Mouse (Mus musculus): ENCODE results near the gene Socs3. TPM values are rescaled to one million over a fixed set of nuclear protein-coding genes. Genes with fewer than 3 reads are reported as not detected.

The Socs3 gene
- polyA plus RNA-seq, 1 experiment from 2014 or later: 8.1 TPM

GRCm38 (mm10) chr11:117946996-117947419 is 22.8 kb downstream of the Socs3 start:
- no peak overlapping the region for H3K27ac ChIP-seq (ENCODE audit: low read depth)
- peaks cover 14% of the 10 kb centered on the region; the same call in 1 of the 2 replicates for H3K4me1 ChIP-seq (replicated peaks; ENCODE audit: control insufficient read depth, insufficient read depth, low read length)
- H3K4me2 ChIP-seq (ENCODE audit: low read length): no peak overlapping the region
- no peaks in the 10 kb centered on the region for H3K9me3 ChIP-seq (ENCODE audit: control insufficient read depth, low read length)
- 70% methylated on average over 10 of the region's 10 CpGs for WGBS
- H3K9ac ChIP-seq (ENCODE audit: low read length): no peak overlapping the region
- no peak for DNase-seq (ENCODE audit: low spot score)
- H3K27me3 ChIP-seq (replicated peaks; ENCODE audit: control insufficient read depth, insufficient read depth, low read length): no peaks in the 10 kb centered on the region
- H3K4me3 ChIP-seq (ENCODE audit: low read depth, low read length): no peak overlapping the region
- ATAC-seq (replicated peaks; ENCODE audit: low FRiP score, low TSS enrichment, low read depth): peak; percentile 12; the same call in 1 of the 2 replicates
- no peaks in the 10 kb centered on the region for H3K36me3 ChIP-seq (ENCODE audit: control insufficient read depth, insufficient read depth, low read length)

GRCm38 (mm10) chr11:117946195-117946979 is 23.5 kb downstream of the Socs3 start:
- H3K4me3 ChIP-seq (ENCODE audit: low read depth, low read length): no peak overlapping the region
- no peak overlapping the region for H3K4me2 ChIP-seq (ENCODE audit: low read length)
- H3K4me1 ChIP-seq (replicated peaks; ENCODE audit: control insufficient read depth, insufficient read depth, low read length): peaks cover 21% of the 10 kb centered on the region; the same call in 1 of the 2 replicates
- no peaks in the 10 kb centered on the region for H3K36me3 ChIP-seq (ENCODE audit: control insufficient read depth, insufficient read depth, low read length)
- no peaks in the 10 kb centered on the region for H3K27me3 ChIP-seq (replicated peaks; ENCODE audit: control insufficient read depth, insufficient read depth, low read length)
- no peaks in the 10 kb centered on the region for H3K9me3 ChIP-seq (ENCODE audit: control insufficient read depth, low read length)
- H3K9ac ChIP-seq (ENCODE audit: low read length): no peak overlapping the region
- H3K27ac ChIP-seq (ENCODE audit: low read depth): no peak overlapping the region
- ATAC-seq (replicated peaks; ENCODE audit: low FRiP score, low TSS enrichment, low read depth): no peak
- no peak for DNase-seq (ENCODE audit: low spot score)
- 68% methylated on average over 11 of the region's 11 CpGs for WGBS

- no peak for ATAC-seq (replicated peaks; ENCODE audit: low FRiP score, low TSS enrichment, low read depth)
- no peaks in the 10 kb centered on the region for H3K36me3 ChIP-seq (ENCODE audit: control insufficient read depth, insufficient read depth, low read length)
- no peak overlapping the region for H3K4me2 ChIP-seq (ENCODE audit: low read length)
- peaks cover 29% of the 10 kb centered on the region for H3K4me1 ChIP-seq (replicated peaks; ENCODE audit: control insufficient read depth, insufficient read depth, low read length)
- H3K9me3 ChIP-seq (ENCODE audit: control insufficient read depth, low read length): no peaks in the 10 kb centered on the region
- no peak overlapping the region for H3K9ac ChIP-seq (ENCODE audit: low read length)
- WGBS: 41% methylated on average over 4 of the region's 4 CpGs
- no peaks in the 10 kb centered on the region for H3K27me3 ChIP-seq (replicated peaks; ENCODE audit: control insufficient read depth, insufficient read depth, low read length)
- no peak overlapping the region for H3K27ac ChIP-seq (ENCODE audit: low read depth)
- H3K4me3 ChIP-seq (ENCODE audit: low read depth, low read length): no peak overlapping the region
- DNase-seq (ENCODE audit: low spot score): no peak
These were observed 28.0 kb downstream of the Socs3 start for GRCm38 (mm10) chr11:117941848-117942247.

- no peaks in the 10 kb centered on the region for H3K36me3 ChIP-seq (ENCODE audit: control insufficient read depth, insufficient read depth, low read length)
- no peak overlapping the region for H3K4me3 ChIP-seq (ENCODE audit: low read depth, low read length)
- no peak overlapping the region for H3K4me2 ChIP-seq (ENCODE audit: low read length)
- H3K27ac ChIP-seq (ENCODE audit: low read depth): peak overlapping the region; percentile 96; the same call in 1 of the 2 replicates
- ATAC-seq (replicated peaks; ENCODE audit: low FRiP score, low TSS enrichment, low read depth): no peak
- peaks cover 30% of the 10 kb centered on the region for H3K4me1 ChIP-seq (replicated peaks; ENCODE audit: control insufficient read depth, insufficient read depth, low read length)
- H3K27me3 ChIP-seq (replicated peaks; ENCODE audit: control insufficient read depth, insufficient read depth, low read length): no peaks in the 10 kb centered on the region
- no peak overlapping the region for H3K9ac ChIP-seq (ENCODE audit: low read length)
- DNase-seq (ENCODE audit: low spot score): no peak
- WGBS: 90% methylated on average over 8 of the region's 8 CpGs
- no peaks in the 10 kb centered on the region for H3K9me3 ChIP-seq (ENCODE audit: control insufficient read depth, low read length)
These were observed 28.5 kb downstream of the Socs3 start for GRCm38 (mm10) chr11:117941325-117941834.

GRCm38 (mm10) chr11:117940881-117941280 is 29.0 kb downstream of the Socs3 start:
- Histone ChIP-seq H3K4me2 (ENCODE audit: low read length) (no peak overlapping the region), H3K9ac (ENCODE audit: low read length) (no peak overlapping the region), H3K9me3 (ENCODE audit: control insufficient read depth, low read length) (no peaks in the 10 kb centered on the region), H3K4me3 (ENCODE audit: low read depth, low read length) (no peak overlapping the region), H3K4me1 (replicated peaks; ENCODE audit: control insufficient read depth, insufficient read depth, low read length) (peaks cover 35% of the 10 kb centered on the region), H3K27me3 (replicated peaks; ENCODE audit: control insufficient read depth, insufficient read depth, low read length) (no peaks in the 10 kb centered on the region), H3K27ac (ENCODE audit: low read depth) (peak overlapping the region; percentile 96), H3K36me3 (ENCODE audit: control insufficient read depth, insufficient read depth, low read length) (no peaks in the 10 kb centered on the region)
- DNase-seq (ENCODE audit: low spot score) (no peak), ATAC-seq (replicated peaks; ENCODE audit: low FRiP score, low TSS enrichment, low read depth) (no peak)
- WGBS: 90% methylated on average over 6 of the region's 6 CpGs

GRCm38 (mm10) chr11:117939741-117940285 is 30.0 kb downstream of the Socs3 start:
- Histone ChIP-seq H3K27ac (ENCODE audit: low read depth) (peak overlapping the region; percentile 96), H3K4me2 (ENCODE audit: low read length) (peak overlapping the region; percentile 26; the same call in 1 of the 2 replicates), H3K36me3 (ENCODE audit: control insufficient read depth, insufficient read depth, low read length) (no peaks in the 10 kb centered on the region), H3K27me3 (replicated peaks; ENCODE audit: control insufficient read depth, insufficient read depth, low read length) (no peaks in the 10 kb centered on the region), H3K4me3 (ENCODE audit: low read depth, low read length) (no peak overlapping the region), H3K4me1 (replicated peaks; ENCODE audit: control insufficient read depth, insufficient read depth, low read length) (peaks cover 46% of the 10 kb centered on the region), H3K9me3 (ENCODE audit: control insufficient read depth, low read length) (no peaks in the 10 kb centered on the region), H3K9ac (ENCODE audit: low read length) (peak overlapping the region; percentile 10; the same call in 1 of the 2 replicates)
- ATAC-seq (replicated peaks; ENCODE audit: low FRiP score, low TSS enrichment, low read depth) (peak; percentile 80), DNase-seq (ENCODE audit: low spot score) (peak; percentile 77)
- WGBS: 10% methylated on average over 7 of the region's 7 CpGs

- Histone ChIP-seq H3K9me3 (ENCODE audit: control insufficient read depth, low read length) (no peaks in the 10 kb centered on the region), H3K36me3 (ENCODE audit: control insufficient read depth, insufficient read depth, low read length) (no peaks in the 10 kb centered on the region), H3K4me1 (replicated peaks; ENCODE audit: control insufficient read depth, insufficient read depth, low read length) (peaks cover 52% of the 10 kb centered on the region), H3K27ac (ENCODE audit: low read depth) (peak overlapping the region; percentile 96), H3K27me3 (replicated peaks; ENCODE audit: control insufficient read depth, insufficient read depth, low read length) (no peaks in the 10 kb centered on the region), H3K4me3 (ENCODE audit: low read depth, low read length) (no peak overlapping the region), H3K4me2 (ENCODE audit: low read length) (peak overlapping the region; percentile 26; the same call in 1 of the 2 replicates), H3K9ac (ENCODE audit: low read length) (peak overlapping the region; percentile 10; the same call in 1 of the 2 replicates)
- WGBS: 38% methylated on average over 4 of the region's 4 CpGs
- no peak for DNase-seq (ENCODE audit: low spot score)
- ATAC-seq (replicated peaks; ENCODE audit: low FRiP score, low TSS enrichment, low read depth): no peak
These were observed 30.7 kb downstream of the Socs3 start for GRCm38 (mm10) chr11:117939004-117939730.

GRCm38 (mm10) chr11:117936202-117936601 is 33.6 kb downstream of the Socs3 start:
- Histone ChIP-seq H3K4me1 (replicated peaks; ENCODE audit: control insufficient read depth, insufficient read depth, low read length) (peaks cover 71% of the 10 kb centered on the region), H3K27me3 (replicated peaks; ENCODE audit: control insufficient read depth, insufficient read depth, low read length) (no peaks in the 10 kb centered on the region), H3K4me2 (ENCODE audit: low read length) (no peak overlapping the region), H3K9ac (ENCODE audit: low read length) (no peak overlapping the region), H3K4me3 (ENCODE audit: low read depth, low read length) (no peak overlapping the region), H3K27ac (ENCODE audit: low read depth) (peak overlapping the region; percentile 24), H3K36me3 (ENCODE audit: control insufficient read depth, insufficient read depth, low read length) (no peaks in the 10 kb centered on the region), H3K9me3 (ENCODE audit: control insufficient read depth, low read length) (no peaks in the 10 kb centered on the region)
- WGBS: 27% methylated on average over 8 of the region's 8 CpGs
- DNase-seq (ENCODE audit: low spot score) (peak; percentile 66), ATAC-seq (replicated peaks; ENCODE audit: low FRiP score, low TSS enrichment, low read depth) (no peak)
